Mouse (Mus musculus) spleen, adult 2 months (tissue): Measurements from ENCODE around the gene Nkx6-2.

Source experiments
- CTCF ChIP-seq: fragments of 200-500 bp; IDR thresholded peaks from 2 replicates; pipeline ENCODE4 v1.5.1; 2011; ENCODE audit warnings: mild to moderate bottlenecking, inconsistent platforms; ENCODE audit not compliant: insufficient read depth, insufficient read length, insufficient replicate concordance; ENCODE audit errors: extremely low read depth
- POLR2A ChIP-seq: fragments of 200-500 bp; IDR thresholded peaks from 2 replicates; pipeline ENCODE4 v1.6.1; 2011; ENCODE audit warnings: low read depth, low read length, inconsistent platforms

DNA sequence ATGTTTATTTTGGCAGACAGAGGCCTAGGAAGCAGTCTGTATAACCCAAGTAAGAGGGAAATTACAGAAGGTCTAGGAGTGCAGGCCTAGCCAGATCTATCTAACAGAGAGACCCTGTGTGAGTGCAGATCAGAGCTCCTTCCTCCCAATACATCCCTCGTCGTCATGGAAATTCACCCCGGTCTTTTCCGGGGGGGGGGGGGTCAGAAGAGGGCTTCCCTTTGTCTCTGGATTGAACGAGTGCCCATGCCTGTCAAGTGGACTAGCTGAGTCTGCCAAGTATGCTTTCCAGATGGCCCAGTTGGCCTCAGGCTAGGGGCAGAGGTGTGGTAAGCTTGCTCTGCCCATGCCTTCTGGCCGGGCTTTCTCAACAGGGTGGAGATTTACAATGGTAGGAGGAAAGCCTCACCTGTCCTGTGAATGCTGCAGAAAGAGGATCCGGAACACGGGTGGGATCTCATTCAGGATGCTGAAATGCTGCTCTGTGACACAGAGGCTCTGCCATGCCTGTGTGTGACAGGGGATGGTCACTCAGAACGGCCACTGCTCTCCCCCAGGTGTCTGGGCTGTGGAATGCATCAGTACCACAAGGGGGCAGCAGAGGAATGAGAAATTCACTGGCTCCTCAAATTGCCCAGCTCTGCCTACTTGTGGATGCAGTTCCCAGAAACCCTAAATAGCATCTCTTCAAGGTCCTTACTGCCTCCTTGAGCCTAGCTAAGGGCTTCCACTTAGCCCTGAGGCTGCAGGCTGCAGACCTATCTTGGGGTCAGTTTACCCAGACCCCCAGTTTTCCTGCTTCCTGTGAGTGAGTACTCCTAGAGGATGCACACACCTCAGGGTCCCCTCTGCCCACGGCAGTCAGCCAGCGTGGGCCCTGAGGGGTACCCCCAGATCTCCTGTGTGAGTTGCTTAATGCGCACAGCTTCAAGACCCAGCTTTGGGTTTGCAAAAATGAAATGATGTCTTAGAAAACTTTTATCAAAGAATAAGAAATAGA lies 33.5 kb upstream of the Nkx6-2 start:
- no peak for TF ChIP-seq POLR2A
- peak; percentile 55; the same call in 1 of the 2 replicates for TF ChIP-seq CTCF
